Mouse (Mus musculus): ENCODE measurements at regions not wholly inside any gene's neighbourhood (a gene's known extent, or its start where the extent isn't known, plus 50 kb on each side); places are given as distances from the start of the nearest gene placed in this dataset.

DNA sequence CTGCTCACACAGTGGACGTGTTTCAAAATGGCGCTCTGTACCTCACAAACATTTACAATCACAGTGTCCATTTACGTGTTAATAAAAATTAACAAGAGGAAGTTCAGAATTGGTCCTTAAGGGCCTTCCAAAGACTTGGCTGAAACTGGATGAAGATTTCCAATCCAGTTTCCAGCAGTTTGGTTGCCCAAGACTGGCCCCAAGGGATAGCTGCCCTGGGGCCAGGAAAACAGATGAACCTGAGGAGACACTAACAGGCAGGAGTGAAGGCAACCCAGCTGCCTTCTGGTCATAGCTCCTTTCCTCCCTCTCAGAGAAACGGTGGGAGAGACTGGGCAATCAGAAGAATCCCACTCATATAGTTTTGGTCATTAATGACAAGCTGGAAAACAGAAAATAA is 102.6 kb upstream of the Dyrk2 start:
- H3ac ChIP-seq (ENCODE audit: control insufficient read depth, insufficient read length, low read depth): no peak overlapping the region
- no peak for TF ChIP-seq USF1 (IDR thresholded peaks at IDR 0.05; ENCODE audit: low read depth)
- no peak for TF ChIP-seq CEBPB (IDR thresholded peaks at IDR 0.05; ENCODE audit: low read depth)
- no peak for TF ChIP-seq MYOD1 (IDR thresholded peaks at IDR 0.05; ENCODE audit: control insufficient read depth, insufficient read length, low read depth)
- no peak for TF ChIP-seq MAX (IDR thresholded peaks at IDR 0.05)
- no peak for TF ChIP-seq MYOG (IDR thresholded peaks at IDR 0.05; ENCODE audit: control insufficient read depth, extremely low read depth, insufficient read length)
- no peak for TF ChIP-seq CTCF (IDR thresholded peaks at IDR 0.05; ENCODE audit: control insufficient read depth, insufficient read depth, insufficient read length)
- TF ChIP-seq FOSL1 (IDR thresholded peaks at IDR 0.05; ENCODE audit: insufficient read depth, low read length, poor library complexity, severe bottlenecking): no peak
- no peaks in the 10 kb centered on the region for H3K79me2 ChIP-seq (ENCODE audit: control insufficient read depth, insufficient read depth)
- H3K79me3 ChIP-seq (ENCODE audit: low read depth): no peaks in the 10 kb centered on the region
- no peaks in the 10 kb centered on the region for H3K36me3 ChIP-seq (ENCODE audit: control insufficient read depth, insufficient read depth)
- H3K27me3 ChIP-seq (ENCODE audit: control insufficient read depth, insufficient read depth, insufficient read length): no peaks in the 10 kb centered on the region
- no peak overlapping the region for H3K4me3 ChIP-seq (ENCODE audit: insufficient read depth, poor library complexity, severe bottlenecking)

DNA sequence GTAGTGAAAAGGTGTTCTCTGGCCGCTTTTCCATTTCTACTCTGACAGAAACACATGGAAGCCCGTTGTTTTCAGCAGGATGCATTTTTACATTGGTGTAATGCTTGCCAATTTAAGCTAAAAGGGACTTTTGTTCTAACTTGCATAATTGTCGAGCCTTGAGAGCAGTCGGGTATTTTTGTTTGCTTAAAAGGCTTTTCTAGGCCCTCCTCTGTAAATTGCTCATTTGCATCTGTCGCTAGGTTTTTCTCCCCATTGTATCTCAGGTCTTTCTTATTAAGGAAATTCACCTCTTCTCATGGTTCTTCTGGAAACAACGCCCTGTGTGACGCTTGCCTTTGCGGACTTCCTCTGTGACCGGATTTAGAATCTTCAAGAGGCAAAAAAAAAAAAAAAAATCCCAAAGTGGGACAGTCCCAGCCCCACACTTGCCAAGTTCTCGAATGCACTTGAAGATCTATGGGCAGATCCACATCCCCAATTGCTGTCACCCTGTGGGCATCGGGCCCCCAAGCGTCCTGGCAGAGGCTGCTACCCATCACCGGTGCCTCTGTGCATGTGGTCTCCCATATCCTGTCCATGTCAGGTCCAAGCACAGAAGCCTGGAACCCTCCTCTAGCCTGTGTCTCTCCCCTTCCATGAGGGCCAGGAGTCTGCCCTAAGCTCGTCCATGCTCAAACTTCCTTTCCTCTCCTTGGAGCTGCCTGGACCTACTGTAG is 100.6 kb upstream of the Dyrk2 start:
- no peaks in the 10 kb centered on the region for H3K79me2 ChIP-seq (ENCODE audit: control insufficient read depth, insufficient read depth)
- H3K4me3 ChIP-seq (ENCODE audit: insufficient read depth, poor library complexity, severe bottlenecking): no peak overlapping the region
- no peaks in the 10 kb centered on the region for H3K79me3 ChIP-seq (ENCODE audit: low read depth)
- no peaks in the 10 kb centered on the region for H3K36me3 ChIP-seq (ENCODE audit: control insufficient read depth, insufficient read depth)
- H3K27me3 ChIP-seq (ENCODE audit: control insufficient read depth, insufficient read depth, insufficient read length): no peaks in the 10 kb centered on the region
- TF ChIP-seq CEBPB (IDR thresholded peaks at IDR 0.05; ENCODE audit: low read depth) (no peak), USF1 (IDR thresholded peaks at IDR 0.05; ENCODE audit: low read depth) (no peak), CTCF (IDR thresholded peaks at IDR 0.05; ENCODE audit: control insufficient read depth, insufficient read depth, insufficient read length) (no peak), MAX (IDR thresholded peaks at IDR 0.05) (no peak), MYOG (IDR thresholded peaks at IDR 0.05; ENCODE audit: control insufficient read depth, extremely low read depth, insufficient read length) (no peak), MYOD1 (IDR thresholded peaks at IDR 0.05; ENCODE audit: control insufficient read depth, insufficient read length, low read depth) (no peak), FOSL1 (IDR thresholded peaks at IDR 0.05; ENCODE audit: insufficient read depth, low read length, poor library complexity, severe bottlenecking) (no peak)
- H3ac ChIP-seq (ENCODE audit: control insufficient read depth, insufficient read length, low read depth): no peak overlapping the region

DNA sequence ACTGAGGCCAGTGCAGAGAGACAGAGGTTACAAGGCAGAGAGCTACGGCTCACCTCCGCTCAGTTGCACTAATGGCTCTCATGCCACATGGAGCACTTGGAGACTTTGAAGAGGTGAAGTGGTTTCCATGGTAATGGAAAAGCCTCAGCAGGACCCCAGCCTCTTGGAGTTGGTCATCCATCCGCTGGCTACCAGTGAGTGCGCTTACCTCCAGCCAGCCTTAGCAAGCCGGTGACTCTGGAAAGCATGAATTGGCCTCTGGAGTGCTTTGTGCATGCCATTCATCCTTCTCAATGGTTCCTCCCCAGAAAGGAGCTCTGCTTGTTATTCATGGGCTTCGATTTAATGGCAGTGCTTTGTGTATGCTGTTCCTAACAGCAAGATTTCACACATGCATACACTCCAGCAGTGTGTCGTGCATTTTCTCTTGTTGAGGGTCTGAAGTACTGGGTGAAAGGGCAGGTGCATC is 91.7 kb upstream of the Dyrk2 start:
- Histone ChIP-seq H3K79me2 (ENCODE audit: control insufficient read depth, insufficient read depth) (no peaks in the 10 kb centered on the region), H3ac (ENCODE audit: control insufficient read depth, insufficient read length, low read depth) (no peak overlapping the region), H3K36me3 (ENCODE audit: control insufficient read depth, insufficient read depth) (no peaks in the 10 kb centered on the region), H3K79me3 (ENCODE audit: low read depth) (no peaks in the 10 kb centered on the region), H3K4me3 (ENCODE audit: insufficient read depth, poor library complexity, severe bottlenecking) (no peak overlapping the region), H3K27me3 (ENCODE audit: control insufficient read depth, insufficient read depth, insufficient read length) (no peaks in the 10 kb centered on the region)
- TF ChIP-seq CTCF (IDR thresholded peaks at IDR 0.05; ENCODE audit: control insufficient read depth, insufficient read depth, insufficient read length) (no peak), MYOG (IDR thresholded peaks at IDR 0.05; ENCODE audit: control insufficient read depth, extremely low read depth, insufficient read length) (no peak), FOSL1 (IDR thresholded peaks at IDR 0.05; ENCODE audit: insufficient read depth, low read length, poor library complexity, severe bottlenecking) (no peak), USF1 (IDR thresholded peaks at IDR 0.05; ENCODE audit: low read depth) (no peak), MYOD1 (IDR thresholded peaks at IDR 0.05; ENCODE audit: control insufficient read depth, insufficient read length, low read depth) (no peak), MAX (IDR thresholded peaks at IDR 0.05) (no peak), CEBPB (IDR thresholded peaks at IDR 0.05; ENCODE audit: low read depth) (no peak)

DNA sequence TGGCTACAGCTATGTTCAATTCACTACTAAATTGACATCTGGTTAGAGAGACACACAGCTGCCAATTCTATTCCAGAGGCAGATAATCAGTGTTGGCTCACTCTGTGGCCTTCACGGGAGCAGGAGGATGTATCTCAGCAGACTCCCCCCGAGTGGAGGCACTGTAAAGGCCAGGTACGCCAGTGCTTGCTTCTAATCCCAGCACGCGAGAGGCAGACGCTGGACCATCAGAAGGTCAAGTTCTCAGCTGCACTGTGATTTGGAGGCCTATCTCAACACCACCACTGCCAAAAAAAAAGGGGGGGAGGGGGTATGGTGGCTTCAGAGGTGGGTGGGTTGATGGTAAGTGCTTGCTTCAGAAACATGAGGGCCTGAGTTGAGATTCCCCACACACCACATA is 90.1 kb upstream of the Dyrk2 start:
- H3K79me3 ChIP-seq (ENCODE audit: low read depth): no peaks in the 10 kb centered on the region
- H3ac ChIP-seq (ENCODE audit: control insufficient read depth, insufficient read length, low read depth): no peak overlapping the region
- H3K27me3 ChIP-seq (ENCODE audit: control insufficient read depth, insufficient read depth, insufficient read length): no peaks in the 10 kb centered on the region
- H3K4me3 ChIP-seq (ENCODE audit: insufficient read depth, poor library complexity, severe bottlenecking): no peak overlapping the region
- no peaks in the 10 kb centered on the region for H3K79me2 ChIP-seq (ENCODE audit: control insufficient read depth, insufficient read depth)
- H3K36me3 ChIP-seq (ENCODE audit: control insufficient read depth, insufficient read depth): no peaks in the 10 kb centered on the region
- TF ChIP-seq MYOD1 (IDR thresholded peaks at IDR 0.05; ENCODE audit: control insufficient read depth, insufficient read length, low read depth) (no peak), CEBPB (IDR thresholded peaks at IDR 0.05; ENCODE audit: low read depth) (no peak), USF1 (IDR thresholded peaks at IDR 0.05; ENCODE audit: low read depth) (no peak), MYOG (IDR thresholded peaks at IDR 0.05; ENCODE audit: control insufficient read depth, extremely low read depth, insufficient read length) (no peak), CTCF (IDR thresholded peaks at IDR 0.05; ENCODE audit: control insufficient read depth, insufficient read depth, insufficient read length) (no peak)

DNA sequence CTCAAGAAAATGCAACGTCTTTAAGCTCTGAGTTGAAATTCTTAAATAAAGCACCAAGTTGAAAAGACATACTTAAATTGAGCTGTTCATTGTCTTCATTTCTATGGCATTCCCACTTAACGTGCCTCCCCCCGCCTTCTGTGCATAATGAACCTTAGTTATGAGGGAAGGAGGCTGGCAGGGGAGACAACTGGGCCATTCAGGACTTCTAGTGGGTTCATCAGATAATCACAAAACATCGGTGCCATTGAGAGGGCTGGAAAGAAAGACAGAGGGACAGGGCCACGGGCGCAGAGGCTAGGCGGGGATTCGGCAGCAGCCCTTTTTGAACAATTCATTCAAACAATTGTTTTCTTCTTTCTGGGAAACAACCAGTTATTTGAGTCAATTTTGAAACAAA is 89.6 kb upstream of the Dyrk2 start:
- no peak overlapping the region for H3K4me3 ChIP-seq (ENCODE audit: insufficient read depth, poor library complexity, severe bottlenecking)
- no peaks in the 10 kb centered on the region for H3K27me3 ChIP-seq (ENCODE audit: control insufficient read depth, insufficient read depth, insufficient read length)
- no peaks in the 10 kb centered on the region for H3K36me3 ChIP-seq (ENCODE audit: control insufficient read depth, insufficient read depth)
- TF ChIP-seq USF1 (IDR thresholded peaks at IDR 0.05; ENCODE audit: low read depth) (no peak), CTCF (IDR thresholded peaks at IDR 0.05; ENCODE audit: control insufficient read depth, insufficient read depth, insufficient read length) (no peak), MYOD1 (IDR thresholded peaks at IDR 0.05; ENCODE audit: control insufficient read depth, insufficient read length, low read depth) (no peak), MYOG (IDR thresholded peaks at IDR 0.05; ENCODE audit: control insufficient read depth, extremely low read depth, insufficient read length) (no peak), CEBPB (IDR thresholded peaks at IDR 0.05; ENCODE audit: low read depth) (no peak), FOSL1 (IDR thresholded peaks at IDR 0.05; ENCODE audit: insufficient read depth, low read length, poor library complexity, severe bottlenecking) (no peak), MAX (IDR thresholded peaks at IDR 0.05) (no peak)
- no peaks in the 10 kb centered on the region for H3K79me3 ChIP-seq (ENCODE audit: low read depth)
- no peaks in the 10 kb centered on the region for H3K79me2 ChIP-seq (ENCODE audit: control insufficient read depth, insufficient read depth)
- no peak overlapping the region for H3ac ChIP-seq (ENCODE audit: control insufficient read depth, insufficient read length, low read depth)

Measured in C2C12 (cell line).